Comparison of ENCODE assay signal across 7 mouse cellular contexts in the genomic region with DNA sequence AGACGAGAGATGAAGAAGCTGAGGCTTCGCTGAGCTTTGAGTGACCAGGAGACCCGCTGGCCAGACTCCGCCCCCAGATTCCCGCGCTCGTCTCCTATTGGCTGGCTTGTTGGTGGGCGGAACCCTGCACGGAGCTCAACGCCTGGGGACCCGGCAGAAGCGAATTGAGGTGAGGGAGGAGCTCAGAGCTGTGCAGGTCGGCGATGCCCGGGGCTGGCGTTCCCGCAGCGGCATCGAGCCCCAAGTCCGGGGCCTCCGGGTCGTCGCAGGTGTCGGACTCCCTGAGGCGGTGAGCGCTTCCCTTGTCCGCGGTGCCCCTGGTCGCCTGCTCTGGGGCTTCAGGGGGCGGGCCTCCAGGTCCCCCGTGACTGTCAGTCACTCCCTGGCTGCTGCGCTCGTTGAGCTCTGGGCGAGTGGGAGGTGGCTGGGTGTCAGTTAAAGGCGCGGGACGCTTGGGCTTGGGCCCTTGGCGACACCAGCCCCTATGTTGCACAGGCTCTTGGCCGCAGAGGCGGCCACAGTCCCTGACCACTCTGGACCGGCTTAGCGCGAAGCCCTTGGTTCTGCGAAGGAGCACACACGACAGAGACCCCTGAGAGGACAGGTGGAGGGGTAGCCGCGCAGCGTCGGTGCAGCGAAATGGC. TPM values are rescaled to one million over a fixed set of nuclear protein-coding genes. Genes with fewer than 3 reads are reported as not detected.
DNase-seq lines count a peak whose midpoint lies in the region; ATAC-seq and TF ChIP-seq lines count a peak whose summit lies in the region.

A gene (plus strand): TSS at position 156 of the 644 bp plus-strand sequence.

- peak within 1 kb of the TSS; percentile 99 for H3K4me2 ChIP-seq in embryonic facial prominence, embryonic 12.5 days (replicated peaks)
- peak within 1 kb of the TSS; percentile 99 for H3K4me2 ChIP-seq in limb, embryonic 12.5 days
- peak within 1 kb of the TSS; percentile 90 for H3K4me2 ChIP-seq in midbrain, embryonic 15.5 days

- no peak for TF ChIP-seq POLR2A in kidney, adult 2 months (IDR thresholded peaks at IDR 0.05; ENCODE audit: low read depth, low read length)
- TF ChIP-seq POLR2A in spleen, adult 2 months (IDR thresholded peaks at IDR 0.05; ENCODE audit: low read depth, low read length), result no peak

- H3K27ac ChIP-seq in embryonic facial prominence, embryonic 12.5 days, result no peak within 1 kb of the TSS
- H3K27ac ChIP-seq in kidney, adult 2 months (ENCODE audit: insufficient read depth, low read depth, low read length), result no peak within 1 kb of the TSS
- H3K27ac ChIP-seq in limb, embryonic 12.5 days, result no peak within 1 kb of the TSS
- H3K27ac ChIP-seq in midbrain, embryonic 15.5 days, result peak within 1 kb of the TSS; percentile 72
- H3K27ac ChIP-seq in spleen, adult 2 months (ENCODE audit: insufficient read depth, low read length), result no peak within 1 kb of the TSS; the same call in 1 of the 2 replicates

- H3K9ac ChIP-seq in embryonic facial prominence, embryonic 12.5 days, result peak within 1 kb of the TSS; percentile 57
- H3K9ac ChIP-seq in limb, embryonic 12.5 days (replicated peaks), result peak within 1 kb of the TSS; percentile 61
- peak within 1 kb of the TSS; percentile 70 for H3K9ac ChIP-seq in midbrain, embryonic 15.5 days

- peaks cover 7% of the 10 kb centered on the region; the same call in 1 of the 2 replicates for H3K4me1 ChIP-seq in embryonic facial prominence, embryonic 12.5 days
- no peaks in the 10 kb centered on the region for H3K4me1 ChIP-seq in kidney, adult 2 months (ENCODE audit: control insufficient read depth, insufficient read depth, low read length)
- H3K4me1 ChIP-seq in limb, embryonic 12.5 days (replicated peaks), result peaks cover 10% of the 10 kb centered on the region
- H3K4me1 ChIP-seq in midbrain, embryonic 15.5 days, result peaks cover 8% of the 10 kb centered on the region
- no peaks in the 10 kb centered on the region for H3K4me1 ChIP-seq in spleen, adult 2 months (ENCODE audit: control insufficient read depth, insufficient read depth, insufficient read length)

- TF ChIP-seq CTCF in kidney, adult 2 months (conservative IDR thresholded peaks at IDR 0.05; ENCODE audit: insufficient read depth, insufficient read length, low read depth, low read length), result no peak
- TF ChIP-seq CTCF in spleen, adult 2 months (IDR thresholded peaks at IDR 0.05; ENCODE audit: extremely low read depth, insufficient read depth, insufficient read length, insufficient replicate concordance), result no peak

- peak within 1 kb of the TSS; percentile 58 for H3K4me3 ChIP-seq in embryonic facial prominence, embryonic 12.5 days
- peak within 1 kb of the TSS; percentile 69 for H3K4me3 ChIP-seq in kidney, adult 2 months (ENCODE audit: insufficient read depth, low read depth, low read length)
- peak within 1 kb of the TSS; percentile 62 for H3K4me3 ChIP-seq in limb, embryonic 12.5 days (replicated peaks)
- peak within 1 kb of the TSS; percentile 71 for H3K4me3 ChIP-seq in midbrain, embryonic 15.5 days
- peak within 1 kb of the TSS; percentile 76 for H3K4me3 ChIP-seq in spleen, adult 2 months (ENCODE audit: extremely low read depth, insufficient read depth, insufficient read length)

- ATAC-seq in embryonic facial prominence, embryonic 12.5 days (ENCODE audit: insufficient number of reproducible peaks, insufficient read depth, low FRiP score, low TSS enrichment), result peak; percentile 90
- peak; percentile 94 for ATAC-seq in limb, embryonic 12.5 days (ENCODE audit: insufficient number of reproducible peaks, insufficient read depth, low FRiP score, low TSS enrichment, low read depth)
- ATAC-seq in midbrain, embryonic 15.5 days (replicated peaks), result peak; percentile 97

- no peaks in the 10 kb centered on the region for H3K9me3 ChIP-seq in embryonic facial prominence, embryonic 12.5 days
- H3K9me3 ChIP-seq in limb, embryonic 12.5 days, result no peaks in the 10 kb centered on the region
- no peaks in the 10 kb centered on the region for H3K9me3 ChIP-seq in midbrain, embryonic 15.5 days

- peak; percentile 97 for DNase-seq in adrenal gland, postnatal 25 days
- peak; percentile 94 to 98 for DNase-seq in heart, adult 18-20 months
- peak; percentile 95 for DNase-seq in kidney, adult 2 months
- DNase-seq in spleen, adult 2 months (ENCODE audit: low read depth in 1 of 2, low spot score in 2 of 2), result peak; percentile 64 to 93

- H3K27me3 ChIP-seq in embryonic facial prominence, embryonic 12.5 days, result peaks cover 8% of the 10 kb centered on the region
- H3K27me3 ChIP-seq in kidney, adult 2 months (replicated peaks; ENCODE audit: control insufficient read depth, insufficient read depth, low read length), result no peaks in the 10 kb centered on the region
- peaks cover 21% of the 10 kb centered on the region for H3K27me3 ChIP-seq in limb, embryonic 12.5 days
- H3K27me3 ChIP-seq in midbrain, embryonic 15.5 days (replicated peaks), result no peaks in the 10 kb centered on the region
- no peaks in the 10 kb centered on the region for H3K27me3 ChIP-seq in spleen, adult 2 months (ENCODE audit: control insufficient read depth, insufficient read depth, low read length)

- no peaks in the 10 kb centered on the region for H3K36me3 ChIP-seq in embryonic facial prominence, embryonic 12.5 days
- no peaks in the 10 kb centered on the region for H3K36me3 ChIP-seq in kidney, adult 2 months (ENCODE audit: control insufficient read depth, insufficient read depth, low read length)
- no peaks in the 10 kb centered on the region for H3K36me3 ChIP-seq in limb, embryonic 12.5 days
- H3K36me3 ChIP-seq in midbrain, embryonic 15.5 days (replicated peaks), result no peaks in the 10 kb centered on the region
- no peaks in the 10 kb centered on the region for H3K36me3 ChIP-seq in spleen, adult 2 months (ENCODE audit: control insufficient read depth, insufficient read depth, low read length)

- WGBS in embryonic facial prominence, embryonic 12.5 days, result under 1% methylated on average over 50 of the region's 50 CpGs
- under 1% methylated on average over 50 of the region's 50 CpGs for whole genome bisulfite sequencing in kidney, adult 2 months
- under 1% methylated on average over 50 of the region's 50 CpGs for WGBS in limb, embryonic 12.5 days
- under 1% methylated on average over 50 of the region's 50 CpGs for whole genome bisulfite sequencing in midbrain, embryonic 15.5 days
- under 1% methylated on average over 50 of the region's 50 CpGs for WGBS in spleen, adult 2 months

RNA-seq across cellular contexts. Expression of the gene that starts here (rescaled TPM):
- total RNA-seq in adrenal gland, postnatal 25 days (2021), result 102 and 117 TPM in 2 replicates
- polyA plus RNA-seq in embryonic facial prominence, embryonic 12.5 days (2016; fragmentation: Nextera tagmentation; extraction: Ambion mirVana), result 79.7 and 91.7 TPM in 2 replicates
- total RNA-seq in heart, adult 18-20 months (2021), result 10 to 100 TPM; 54.3 to 54.4 TPM
- 6.2 and 7.4 TPM in 2 replicates for polyA plus RNA-seq in kidney, adult 2 months (2012; rRNA removed)
- 81.7 and 82.8 TPM in 2 replicates for polyA plus RNA-seq in limb, embryonic 12.5 days (2016; fragmentation: Nextera tagmentation; extraction: Ambion mirVana)
- 70.5 and 76.5 TPM in 2 replicates for polyA plus RNA-seq in midbrain, embryonic 15.5 days (2015; fragmentation: Nextera tagmentation; extraction: Ambion mirVana)
- polyA plus RNA-seq in spleen, adult 2 months (2012; rRNA removed), result 7.3 and 8.7 TPM in 2 replicates
